Mouse (Mus musculus) heart, postnatal 0 days (tissue): ENCODE measurements around the gene Rapgef2. TPM values are rescaled to one million over a fixed set of nuclear protein-coding genes. Genes with fewer than 3 reads are reported as not detected.

Experiments
- ATAC-seq: fragments of 200-750 bp; cut with Nextera tagmentation; 2 replicates; pipeline ENCODE4 v1.8.0; 2017; ENCODE audit warnings: low read depth, moderate number of reproducible peaks, moderate library complexity; ENCODE audit not compliant: insufficient read depth
- DNase-seq: peaks from one replicate; pipeline ENCODE4 v3.0.0-alpha.2; 2016; ENCODE audit warnings: low spot score
- H3K27ac ChIP-seq: fragments of 300-500 bp; sonication (generic); 2 replicates; pipeline ENCODE4 v1.5.1; 2014; ENCODE audit warnings: low read depth, mild to moderate bottlenecking
- H3K27me3 ChIP-seq: fragments of 300-500 bp; sonication (generic); 2 replicates; pipeline ENCODE4 v1.6.1; 2014; ENCODE audit warnings: low read length, mixed read lengths; ENCODE audit not compliant: control insufficient read depth, insufficient read depth
- H3K36me3 ChIP-seq: fragments of 300-500 bp; sonication (generic); replicated peaks from 2 replicates; pipeline ENCODE4 v1.6.1; 2014; ENCODE audit warnings: low read length, mixed read lengths; ENCODE audit not compliant: control insufficient read depth, insufficient read depth
- H3K4me1 ChIP-seq: fragments of 300-500 bp; sonication (generic); 2 replicates; pipeline ENCODE4 v1.6.1; 2014; ENCODE audit warnings: antibody characterized with exemption; ENCODE audit not compliant: control insufficient read depth, insufficient read depth
- H3K4me2 ChIP-seq: fragments of 300-500 bp; sonication (generic); 2 replicates; pipeline ENCODE4 v1.6.1; 2014; ENCODE audit warnings: low read depth, mild to moderate bottlenecking, low read length, moderate library complexity
- H3K4me3 ChIP-seq: fragments of 300-500 bp; sonication (generic); 2 replicates; pipeline ENCODE4 v1.5.1; 2014; ENCODE audit warnings: low read depth, low read length
- H3K9ac ChIP-seq: fragments of 300-500 bp; sonication (generic); replicated peaks from 2 replicates; pipeline ENCODE4 v1.6.1; 2014; ENCODE audit warnings: low read depth, low read length, mixed read lengths
- H3K9me3 ChIP-seq: fragments of 300-500 bp; sonication (generic); replicated peaks from 2 replicates; pipeline ENCODE4 v1.6.1; 2016; ENCODE audit warnings: low read length; ENCODE audit not compliant: control insufficient read depth
- CTCF ChIP-seq: IDR thresholded peaks from 2 replicates; pipeline ENCODE4 v1.5.1; 2016; ENCODE audit warnings: antibody characterized with exemption, control low read depth, low read depth
- EP300 ChIP-seq: IDR thresholded peaks from 2 replicates; pipeline ENCODE4 v1.6.1; 2016; ENCODE audit warnings: antibody characterized with exemption, low read depth
- WGBS: fragments of 180-500 bp; shearing (Covaris S2); extraction: QIAGEN DNeasy Blood & Tissue Kit; methylation state at CpG from one replicate; pipeline ENCODE4 v1.1.7; 2014; 5-methylcytosine and 5-hydroxymethylcytosine counted together
- polyA plus RNA-seq: library from polyadenylated mRNA; unstranded; fragments of >200 nt; fragmentation: Nextera tagmentation; extraction: Ambion mirVana; gene quantifications from 2 replicates; pipeline ENCODE4 v1.2.1, GENCODE M21; 2015
- total RNA-seq: library from RNA; depleted of rRNA; stranded (reverse); fragments of >200 nt; gene quantifications from 2 replicates; pipeline ENCODE4 v1.2.3, GENCODE M21; 2014; ENCODE audit warnings: low replicate concordance

The Rapgef2 gene
- total and polyA plus RNA-seq, 2 experiments from 2014 or later = 3.5 to 30.3 TPM

GRCm38 (mm10) chr3:79103604-79104003 is 182.7 kb downstream of the Rapgef2 start:
- DNase-seq (no peak), ATAC-seq (no peak)
- Histone ChIP-seq H3K27ac (no peak overlapping the region), H3K36me3 (peaks cover 24% of the 10 kb centered on the region), H3K4me3 (no peak overlapping the region), H3K9me3 (no peaks in the 10 kb centered on the region), H3K4me2 (no peak overlapping the region), H3K4me1 (peaks cover 6% of the 10 kb centered on the region), H3K27me3 (no peaks in the 10 kb centered on the region), H3K9ac (no peak overlapping the region)
- 89% methylated on average over 9 of the region's 9 CpGs for WGBS
- TF ChIP-seq CTCF = no peak
- no peak for TF ChIP-seq EP300

- peak overlapping the region; percentile 54 for H3K27ac ChIP-seq
- no peak overlapping the region for H3K9ac ChIP-seq
- no peak for ATAC-seq
- no peaks in the 10 kb centered on the region for H3K27me3 ChIP-seq
- H3K36me3 ChIP-seq = peaks cover 33% of the 10 kb centered on the region
- H3K4me1 ChIP-seq = peaks cover 6% of the 10 kb centered on the region
- TF ChIP-seq CTCF (no peak), EP300 (no peak)
- H3K4me2 ChIP-seq = peak overlapping the region; percentile 1; the same call in 1 of the 2 replicates
- no peak overlapping the region for H3K4me3 ChIP-seq
- no peaks in the 10 kb centered on the region for H3K9me3 ChIP-seq
- DNase-seq = peak; percentile 11
- 24% methylated on average over 6 of the region's 6 CpGs for WGBS
Observed at GRCm38 (mm10) chr3:79101737-79102136, 184.6 kb downstream of the Rapgef2 start.

GRCm38 (mm10) chr3:79100831-79101230 is 185.5 kb downstream of the Rapgef2 start:
- DNase-seq (no peak), ATAC-seq (no peak)
- WGBS = 73% methylated on average over 7 of the region's 7 CpGs
- Histone ChIP-seq H3K9me3 (no peaks in the 10 kb centered on the region), H3K4me1 (peaks cover 6% of the 10 kb centered on the region), H3K4me2 (no peak overlapping the region), H3K4me3 (no peak overlapping the region), H3K27ac (no peak overlapping the region), H3K36me3 (peaks cover 33% of the 10 kb centered on the region), H3K9ac (no peak overlapping the region), H3K27me3 (no peaks in the 10 kb centered on the region)
- TF ChIP-seq EP300 = no peak
- TF ChIP-seq CTCF = no peak

GRCm38 (mm10) chr3:79089091-79089490 is 197.2 kb downstream of the Rapgef2 start:
- no peak overlapping the region for H3K9ac ChIP-seq
- no peak for TF ChIP-seq EP300
- TF ChIP-seq CTCF = no peak
- H3K27me3 ChIP-seq = no peaks in the 10 kb centered on the region
- 82% methylated on average over 7 of the region's 7 CpGs for WGBS
- no peak overlapping the region for H3K4me3 ChIP-seq
- H3K27ac ChIP-seq = no peak overlapping the region
- H3K9me3 ChIP-seq = no peaks in the 10 kb centered on the region
- no peak for ATAC-seq
- peaks cover 86% of the 10 kb centered on the region for H3K36me3 ChIP-seq
- no peak overlapping the region for H3K4me2 ChIP-seq
- DNase-seq = no peak
- no peaks in the 10 kb centered on the region for H3K4me1 ChIP-seq

- no peak overlapping the region for H3K4me3 ChIP-seq
- no peak overlapping the region for H3K27ac ChIP-seq
- no peak for ATAC-seq
- WGBS = 88% methylated on average over 5 of the region's 5 CpGs
- no peak for TF ChIP-seq CTCF
- no peak for TF ChIP-seq EP300
- no peak overlapping the region for H3K4me2 ChIP-seq
- no peaks in the 10 kb centered on the region for H3K9me3 ChIP-seq
- no peak overlapping the region for H3K9ac ChIP-seq
- no peaks in the 10 kb centered on the region for H3K27me3 ChIP-seq
- H3K4me1 ChIP-seq = no peaks in the 10 kb centered on the region
- peaks cover 86% of the 10 kb centered on the region for H3K36me3 ChIP-seq
- no peak for DNase-seq
Observed at GRCm38 (mm10) chr3:79088461-79088860, 197.9 kb downstream of the Rapgef2 start.

- DNase-seq (no peak), ATAC-seq (no peak)
- 83% methylated on average over 4 of the region's 4 CpGs for WGBS
- Histone ChIP-seq H3K4me1 (no peaks in the 10 kb centered on the region), H3K36me3 (peaks cover 86% of the 10 kb centered on the region), H3K4me3 (no peak overlapping the region), H3K9ac (no peak overlapping the region), H3K27me3 (no peaks in the 10 kb centered on the region), H3K27ac (no peak overlapping the region), H3K9me3 (no peaks in the 10 kb centered on the region), H3K4me2 (no peak overlapping the region)
- TF ChIP-seq EP300 (no peak), CTCF (no peak)
Observed at GRCm38 (mm10) chr3:79086282-79086681, 200.0 kb downstream of the Rapgef2 start.
